Mouse (Mus musculus) heart, postnatal 0 days (tissue): ENCODE measurements around the gene Sema3a.

Source experiments
- CTCF ChIP-seq: IDR thresholded peaks from 2 replicates; pipeline ENCODE4 v1.5.1; 2016; ENCODE audit warnings: antibody characterized with exemption, control low read depth, low read depth
- EP300 ChIP-seq: IDR thresholded peaks from 2 replicates; pipeline ENCODE4 v1.6.1; 2016; ENCODE audit warnings: antibody characterized with exemption, low read depth

- TF ChIP-seq CTCF, result no peak
- no peak for TF ChIP-seq EP300
Observed at GRCm38 (mm10) chr5:13149909-13150308, 24.7 kb downstream of the Sema3a start.
